Mouse (Mus musculus) heart, embryonic 16.5 days (tissue): ENCODE measurements around the gene Slc35f5. TPM values are rescaled to one million over a fixed set of nuclear protein-coding genes. Genes with fewer than 3 reads are reported as not detected.

Experiments used
- ATAC-seq: fragments of 200-750 bp; cut with Nextera tagmentation; replicated peaks from 2 replicates; pipeline ENCODE4 v1.8.0; 2017; ENCODE audit warnings: moderate number of reproducible peaks; ENCODE audit not compliant: insufficient read depth, low FRiP score; ENCODE audit errors: extremely low read depth
- H3K27ac ChIP-seq: fragments of 300-500 bp; sonication (generic); 2 replicates; pipeline ENCODE4 v1.5.1; 2014; ENCODE audit warnings: mild to moderate bottlenecking, low read length, control low read depth, moderate library complexity
- H3K27me3 ChIP-seq: fragments of 300-500 bp; sonication (generic); 2 replicates; pipeline ENCODE4 v1.6.1; 2014; ENCODE audit warnings: low read length, mixed read lengths; ENCODE audit not compliant: control insufficient read depth, insufficient read depth
- H3K36me3 ChIP-seq: fragments of 300-500 bp; sonication (generic); 2 replicates; pipeline ENCODE4 v1.6.1; 2014; ENCODE audit not compliant: control insufficient read depth, insufficient read depth
- H3K4me1 ChIP-seq: fragments of 300-500 bp; sonication (generic); 2 replicates; pipeline ENCODE4 v1.6.1; 2014; ENCODE audit warnings: low read length, mixed read lengths; ENCODE audit not compliant: control insufficient read depth, insufficient read depth
- H3K4me2 ChIP-seq: fragments of 300-500 bp; sonication (generic); 2 replicates; pipeline ENCODE4 v1.6.1; 2014; ENCODE audit warnings: low read depth, mild to moderate bottlenecking, control low read depth, low read length
- H3K4me3 ChIP-seq: fragments of 300-500 bp; sonication (generic); 2 replicates; pipeline ENCODE4 v1.5.1; 2014; ENCODE audit warnings: mild to moderate bottlenecking, control low read depth, low read length
- H3K9ac ChIP-seq: fragments of 300-500 bp; sonication (generic); 2 replicates; pipeline ENCODE4 v1.6.1; 2014; ENCODE audit warnings: low read length, control low read depth
- H3K9me3 ChIP-seq: fragments of 300-500 bp; sonication (generic); replicated peaks from 2 replicates; pipeline ENCODE4 v1.6.1; 2016; ENCODE audit warnings: low read length; ENCODE audit not compliant: control insufficient read depth
- WGBS: fragments of 180-500 bp; shearing (Covaris S2); extraction: QIAGEN DNeasy Blood & Tissue Kit; methylation state at CpG from one replicate; pipeline ENCODE4 v1.1.7; 2014; 5-methylcytosine and 5-hydroxymethylcytosine counted together
- polyA plus RNA-seq: library from polyadenylated mRNA; unstranded; fragments of >200 nt; fragmentation: Nextera tagmentation; extraction: Ambion mirVana; gene quantifications from 2 replicates; pipeline ENCODE4 v1.2.1, GENCODE M21; 2015

Slc35f5 gene
- polyA plus RNA-seq, 1 experiment from 2014 or later, result 97.2 TPM

GRCm38 (mm10) chr1:125561206-125561605, 811 bp downstream of the Slc35f5 start:
- no peaks in the 10 kb centered on the region for H3K27me3 ChIP-seq
- WGBS, result under 1% methylated on average over 28 of the region's 29 CpGs
- ATAC-seq, result peak; percentile 9

GRCm38 (mm10) chr1:125561841-125562240, 1.4 kb downstream of the Slc35f5 start:
- peaks cover 12% of the 10 kb centered on the region for H3K4me1 ChIP-seq
- peak overlapping the region; percentile 99 for H3K9ac ChIP-seq
- no peaks in the 10 kb centered on the region for H3K27me3 ChIP-seq
- no peaks in the 10 kb centered on the region for H3K9me3 ChIP-seq
- H3K4me3 ChIP-seq, result peak overlapping the region; percentile 93
- 63% methylated on average over 4 of the region's 4 CpGs for WGBS
- H3K27ac ChIP-seq, result peak overlapping the region; percentile 97
- peak overlapping the region; percentile 64 for H3K4me2 ChIP-seq
- peaks cover 11% of the 10 kb centered on the region; the same call in 1 of the 2 replicates for H3K36me3 ChIP-seq
- ATAC-seq, result no peak

More at GRCm38 (mm10) chr1:125561206-125561605, 811 bp downstream of the Slc35f5 start:
- Histone ChIP-seq H3K4me3 (peak overlapping the region; percentile 93), H3K36me3 (peaks cover 7% of the 10 kb centered on the region; the same call in 1 of the 2 replicates), H3K9me3 (no peaks in the 10 kb centered on the region), H3K27ac (peak overlapping the region; percentile 97), H3K9ac (peak overlapping the region; percentile 99), H3K4me1 (peaks cover 12% of the 10 kb centered on the region), H3K4me2 (peak overlapping the region; percentile 64)

DNA sequence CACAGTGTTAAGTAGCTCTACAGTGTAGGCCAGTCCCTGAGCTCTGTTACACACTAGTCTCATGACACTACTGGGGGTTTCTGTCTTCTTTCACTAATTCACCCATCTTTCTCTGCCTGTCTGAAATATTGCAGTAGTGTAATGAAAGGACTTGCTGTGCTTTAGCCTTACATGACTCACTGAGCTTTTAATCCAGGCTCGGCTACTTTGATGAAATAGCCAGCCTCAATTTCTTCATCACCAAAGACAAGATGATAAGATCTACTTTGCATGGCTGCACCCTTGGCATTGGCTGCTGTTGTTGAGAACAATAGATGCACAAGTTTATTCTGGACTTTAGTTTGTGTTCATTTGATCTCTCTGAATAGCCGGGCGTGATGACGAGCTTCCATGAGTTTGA, 7.7 kb downstream of the Slc35f5 start:
- no peak for ATAC-seq
- no peaks in the 10 kb centered on the region for H3K4me1 ChIP-seq
- 80% methylated on average over 4 of the region's 4 CpGs for WGBS
- H3K9me3 ChIP-seq, result no peaks in the 10 kb centered on the region
- no peaks in the 10 kb centered on the region for H3K27me3 ChIP-seq
- peaks cover 48% of the 10 kb centered on the region for H3K36me3 ChIP-seq
- no peak overlapping the region for H3K4me2 ChIP-seq
- H3K4me3 ChIP-seq, result no peak overlapping the region
- no peak overlapping the region for H3K27ac ChIP-seq
- H3K9ac ChIP-seq, result no peak overlapping the region

DNA sequence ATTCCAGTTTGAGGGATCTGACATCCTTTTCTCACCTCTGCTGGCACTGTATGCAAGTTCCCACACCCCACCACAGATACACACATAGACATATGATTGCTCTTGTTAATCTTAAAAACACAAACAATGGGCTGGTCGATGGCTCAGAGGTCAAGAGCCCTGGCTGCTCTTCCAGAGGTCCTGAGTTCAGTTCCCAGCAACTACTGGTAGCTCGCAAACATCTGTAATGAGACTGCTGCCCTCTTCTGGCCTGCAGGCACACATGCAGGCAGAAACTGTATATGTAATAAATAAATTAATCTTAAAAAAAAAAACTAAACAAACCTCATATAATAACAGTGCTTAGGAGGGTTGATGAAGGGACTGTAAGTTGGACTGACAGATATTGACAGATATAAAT, 13.8 kb downstream of the Slc35f5 start:
- no peaks in the 10 kb centered on the region for H3K9me3 ChIP-seq
- H3K4me1 ChIP-seq, result peaks cover 14% of the 10 kb centered on the region
- H3K27me3 ChIP-seq, result no peaks in the 10 kb centered on the region
- 83% methylated on average over 2 of the region's 2 CpGs for WGBS
- peak overlapping the region; percentile 4; the same call in 1 of the 2 replicates for H3K27ac ChIP-seq
- H3K4me2 ChIP-seq, result no peak overlapping the region
- peaks cover 43% of the 10 kb centered on the region for H3K36me3 ChIP-seq
- H3K9ac ChIP-seq, result no peak overlapping the region
- H3K4me3 ChIP-seq, result no peak overlapping the region
- ATAC-seq, result no peak

GRCm38 (mm10) chr1:125575458-125576114, 15.2 kb downstream of the Slc35f5 start:
- peak overlapping the region; percentile 61 for H3K9ac ChIP-seq

GRCm38 (mm10) chr1:125576965-125577364, 16.6 kb downstream of the Slc35f5 start:
- no peaks in the 10 kb centered on the region for H3K9me3 ChIP-seq
- no peaks in the 10 kb centered on the region for H3K27me3 ChIP-seq
- H3K9ac ChIP-seq, result no peak overlapping the region; the same call in 1 of the 2 replicates
- ATAC-seq, result no peak
- no peak overlapping the region for H3K4me2 ChIP-seq
- H3K27ac ChIP-seq, result peak overlapping the region; percentile 97
- peaks cover 45% of the 10 kb centered on the region for H3K36me3 ChIP-seq
- H3K4me3 ChIP-seq, result no peak overlapping the region
- peaks cover 14% of the 10 kb centered on the region for H3K4me1 ChIP-seq

More at GRCm38 (mm10) chr1:125575458-125576114, 15.2 kb downstream of the Slc35f5 start:
- H3K4me1 ChIP-seq, result peaks cover 14% of the 10 kb centered on the region
- WGBS, result 37% methylated on average over 10 of the region's 10 CpGs
- no peaks in the 10 kb centered on the region for H3K27me3 ChIP-seq
- peak overlapping the region; percentile 41 for H3K4me2 ChIP-seq
- no peaks in the 10 kb centered on the region for H3K9me3 ChIP-seq
- peak overlapping the region; percentile 98 for H3K27ac ChIP-seq
- peaks cover 40% of the 10 kb centered on the region for H3K36me3 ChIP-seq
- peak; percentile 97 for ATAC-seq
- no peak overlapping the region for H3K4me3 ChIP-seq

DNA sequence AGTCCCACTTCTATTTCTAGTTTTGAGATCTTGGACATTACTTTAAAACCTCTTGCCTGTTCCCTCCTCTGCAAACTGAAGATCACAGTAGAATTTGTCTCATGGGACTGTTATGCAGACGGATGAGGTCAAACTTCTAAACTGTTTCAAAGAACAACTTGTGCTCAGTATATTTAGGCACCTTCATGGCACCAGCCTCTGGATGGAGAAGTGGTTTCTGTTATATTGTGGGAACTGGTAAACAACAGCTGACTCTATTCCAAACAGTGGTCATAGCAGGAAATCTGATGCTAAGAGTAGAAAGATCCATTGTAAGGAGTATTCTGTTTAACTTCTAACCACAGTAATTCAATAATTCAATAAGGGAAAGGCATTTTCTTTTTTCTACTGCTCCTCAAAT, 17.7 kb downstream of the Slc35f5 start:
- Histone ChIP-seq H3K9me3 (no peaks in the 10 kb centered on the region), H3K4me2 (no peak overlapping the region), H3K27me3 (no peaks in the 10 kb centered on the region), H3K36me3 (peaks cover 36% of the 10 kb centered on the region), H3K9ac (no peak overlapping the region), H3K27ac (no peak overlapping the region; the same call in 1 of the 2 replicates), H3K4me3 (no peak overlapping the region), H3K4me1 (peaks cover 14% of the 10 kb centered on the region)
- 83% methylated on average over 1 of the region's 1 CpGs for WGBS
- ATAC-seq, result no peak

GRCm38 (mm10) chr1:125581134-125581533, 20.7 kb downstream of the Slc35f5 start:
- H3K27ac ChIP-seq, result no peak overlapping the region
- H3K4me3 ChIP-seq, result no peak overlapping the region
- 93% methylated on average over 3 of the region's 3 CpGs for WGBS
- no peak overlapping the region for H3K9ac ChIP-seq
- no peaks in the 10 kb centered on the region for H3K9me3 ChIP-seq
- no peak overlapping the region for H3K4me2 ChIP-seq
- H3K4me1 ChIP-seq, result peaks cover 5% of the 10 kb centered on the region
- no peak for ATAC-seq
- no peaks in the 10 kb centered on the region for H3K27me3 ChIP-seq
- H3K36me3 ChIP-seq, result peaks cover 48% of the 10 kb centered on the region

- H3K4me1 ChIP-seq, result no peaks in the 10 kb centered on the region
- H3K36me3 ChIP-seq, result no peaks in the 10 kb centered on the region
- H3K9ac ChIP-seq, result no peak overlapping the region
- ATAC-seq, result no peak
- H3K27me3 ChIP-seq, result no peaks in the 10 kb centered on the region
- H3K4me3 ChIP-seq, result no peak overlapping the region
- H3K4me2 ChIP-seq, result no peak overlapping the region
- no peak overlapping the region for H3K27ac ChIP-seq
- WGBS, result 80% methylated on average over 4 of the region's 4 CpGs
- H3K9me3 ChIP-seq, result peaks cover 16% of the 10 kb centered on the region
Observed at GRCm38 (mm10) chr1:125603620-125604019, 43.2 kb downstream of the Slc35f5 start.
